Mouse (Mus musculus) olfactory bulb, adult 2 months (tissue): Measurements from ENCODE around the gene Tdpoz2. TPM values are rescaled to one million over a fixed set of nuclear protein-coding genes. Genes with fewer than 3 reads are reported as not detected.
"Not testable (repeated sequence)": the region's sequence is repeated elsewhere in the genome, so short reads cannot be mapped to it uniquely, and the experiment has no call there.

Experiments
- H3K27ac ChIP-seq: fragments of 200-500 bp; 2 replicates; pipeline ENCODE4 v1.5.1; 2012; ENCODE audit warnings: low read depth, low read length; ENCODE audit not compliant: insufficient read depth
- H3K4me1 ChIP-seq: fragments of 200-500 bp; 2 replicates; pipeline ENCODE4 v1.6.1; 2012; ENCODE audit warnings: low read length; ENCODE audit not compliant: control insufficient read depth, insufficient read depth
- H3K4me3 ChIP-seq: fragments of 200-500 bp; 2 replicates; pipeline ENCODE4 v1.5.1; 2012; ENCODE audit warnings: mild to moderate bottlenecking, low read depth, low read length, moderate library complexity; ENCODE audit not compliant: insufficient read depth
- CTCF ChIP-seq: fragments of 200-500 bp; IDR thresholded peaks from 2 replicates; pipeline ENCODE4 v1.5.1; 2012; ENCODE audit warnings: low read depth, mild to moderate bottlenecking, low read length, moderate library complexity; ENCODE audit not compliant: insufficient read depth
- POLR2A ChIP-seq: fragments of 200-500 bp; IDR thresholded peaks from 2 replicates; pipeline ENCODE4 v1.6.1; 2012; ENCODE audit warnings: mild to moderate bottlenecking, low read depth, low read length, moderate library complexity; ENCODE audit not compliant: insufficient read depth
- WGBS: fragments of 180-500 bp; shearing (Covaris S2); methylation state at CpG from one replicate; pipeline ENCODE4 v1.1.7; 2018; 5-methylcytosine and 5-hydroxymethylcytosine counted together
- polyA plus RNA-seq: library from polyadenylated mRNA; stranded (reverse); fragments of >200 nt; gene quantifications from 2 replicates; pipeline ENCODE4 v1.2.4, GENCODE M21; 2012; ENCODE audit warnings: low replicate concordance; ENCODE audit not compliant: missing spikeins, insufficient read depth, insufficient read length

Tdpoz2 gene
- polyA plus RNA-seq = not detected in 2 replicates

DNA sequence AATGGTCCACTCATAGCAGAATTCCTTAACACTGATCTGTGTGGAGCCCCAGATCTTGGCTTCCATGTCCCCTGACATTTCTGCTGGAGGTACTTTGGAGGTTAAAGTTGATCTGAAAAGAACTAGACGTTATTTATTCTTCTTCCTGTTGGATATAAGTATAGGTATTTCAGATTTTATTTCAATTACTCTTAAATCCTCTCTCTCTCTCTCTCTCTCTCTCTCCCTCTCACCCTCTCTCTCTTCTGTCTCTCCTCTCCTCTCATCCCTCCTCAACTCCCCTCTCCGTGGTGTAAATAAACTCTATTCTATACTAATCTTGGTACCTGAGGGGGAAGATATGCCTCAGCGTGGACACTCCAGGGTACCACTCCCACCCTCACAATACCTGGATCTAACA is at the start of gene Tdpoz2:
Gene Tdpoz2 (minus strand): TSS at position 101 of the 400 bp plus-strand sequence.
- WGBS = 85% methylated on average over 3 of the region's 3 CpGs
- H3K4me3 ChIP-seq = no peak within 1 kb of the TSS
- TF ChIP-seq CTCF (no peak), POLR2A (no peak)
- no peaks in the 10 kb centered on the region for H3K4me1 ChIP-seq
- no peak within 1 kb of the TSS for H3K27ac ChIP-seq

DNA sequence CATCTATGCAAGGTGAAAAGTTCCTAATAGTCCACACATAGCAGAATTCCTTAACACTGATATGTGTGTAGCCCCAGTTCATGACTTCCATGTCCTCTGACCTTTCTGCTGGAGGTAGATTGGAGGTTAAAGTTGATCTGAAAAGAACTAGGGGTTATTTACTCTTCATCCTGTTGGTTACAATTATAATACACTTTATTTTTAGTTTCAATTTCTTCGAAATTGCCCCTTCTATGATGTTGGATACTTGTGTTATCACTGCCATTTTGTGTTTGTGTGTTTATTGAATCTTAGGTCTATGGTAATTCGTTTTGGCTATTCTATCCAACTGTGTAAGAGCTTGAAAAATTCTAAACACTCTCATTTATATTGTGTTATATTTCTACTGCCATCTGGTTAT is 40.5 kb upstream of the Tdpoz2 start, which contains the start of gene Gm37596:
Gene Gm37596 (minus strand): TSS at position 101 of the 400 bp plus-strand sequence.
- WGBS = 79% methylated on average over 1 of the region's 2 CpGs
- H3K4me1 ChIP-seq, H3K4me3 ChIP-seq, H3K27ac ChIP-seq: not testable (repeated sequence)

DNA sequence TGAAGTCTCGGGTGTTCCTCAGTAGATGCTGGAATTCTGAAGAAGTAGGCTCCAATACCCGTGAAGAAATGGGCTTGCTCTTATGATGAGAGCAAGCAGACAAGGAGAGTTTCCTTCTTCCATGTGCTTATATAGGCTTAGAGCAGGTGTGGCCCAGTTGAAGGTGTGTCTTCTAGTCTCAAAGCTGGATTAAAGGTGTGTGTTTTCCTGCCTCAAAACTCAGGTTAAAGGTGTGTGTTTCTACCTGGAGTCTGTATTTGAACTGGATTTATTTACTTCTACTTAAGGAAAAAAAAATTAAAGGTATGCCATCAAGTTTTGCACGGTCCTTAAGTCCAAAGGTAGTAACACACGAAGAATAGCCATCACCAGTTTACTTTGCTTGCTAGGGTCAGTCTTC is 23.7 kb upstream of the Tdpoz2 start, which contains the start of gene Tdpoz1:
Gene Tdpoz1 (minus strand): TSS at position 101 of the 400 bp plus-strand sequence.
- WGBS = 86% methylated on average over 3 of the region's 4 CpGs
- H3K4me3 ChIP-seq, H3K4me1 ChIP-seq, H3K27ac ChIP-seq: not testable (repeated sequence)

DNA sequence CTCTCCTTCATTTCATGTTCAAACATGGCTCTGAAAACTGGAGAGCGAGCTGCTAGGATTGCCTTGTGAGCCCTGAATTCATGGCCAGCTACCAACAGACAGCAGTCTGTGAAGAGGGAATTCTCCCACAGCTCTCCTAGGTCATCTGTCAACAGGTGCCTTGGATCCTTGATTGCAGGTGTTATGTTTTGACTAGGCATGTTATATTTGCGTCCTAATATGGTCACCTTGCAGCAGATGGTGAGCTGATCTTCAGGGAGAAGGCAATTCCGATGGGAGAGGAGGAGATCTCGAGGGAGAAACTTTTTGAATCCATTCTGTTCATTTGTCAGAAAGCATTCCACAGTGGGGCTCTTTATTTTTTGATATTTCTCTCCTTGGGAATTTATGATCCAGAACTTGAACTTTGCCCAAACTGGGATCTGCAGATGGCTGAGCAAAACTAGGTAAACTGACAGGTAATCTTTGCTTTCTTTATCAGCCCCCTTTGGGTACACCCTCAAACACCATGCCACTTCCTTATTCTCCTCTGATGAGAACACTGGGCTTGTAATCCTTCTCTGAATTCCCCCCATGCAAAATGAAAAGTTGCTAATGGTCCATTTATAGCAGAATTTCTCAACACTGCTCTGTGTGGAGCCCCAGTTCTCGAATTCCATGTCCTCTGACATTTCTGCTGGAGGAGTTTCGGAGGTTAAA is 18.5 kb upstream of the Tdpoz2 start:
- 88% methylated on average over 5 of the region's 6 CpGs for WGBS
- not testable (repeated sequence) for H3K4me3 ChIP-seq, H3K4me1 ChIP-seq, H3K27ac ChIP-seq

DNA sequence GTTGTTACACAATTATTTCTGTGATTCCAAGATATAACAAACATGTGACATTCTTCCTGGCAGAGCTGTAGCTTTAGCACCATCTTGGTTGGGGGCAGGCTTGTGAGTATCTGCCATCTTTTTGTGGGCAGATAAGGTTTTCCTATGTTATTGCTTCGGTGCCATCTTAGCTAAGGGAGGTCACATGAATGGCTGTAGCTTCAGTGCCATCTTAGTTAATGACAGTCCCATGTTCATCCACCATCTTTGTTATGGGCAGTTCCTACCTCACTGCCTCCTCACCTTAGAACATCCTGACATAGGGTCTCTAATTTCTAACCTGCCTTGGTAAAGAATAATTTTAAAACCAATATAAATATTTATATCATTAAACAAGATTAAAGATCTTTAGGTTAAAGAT is 1.8 kb upstream of the Tdpoz2 start:
- Histone ChIP-seq H3K4me3 (no peak overlapping the region), H3K4me1 (no peaks in the 10 kb centered on the region), H3K27ac (no peak overlapping the region)
- TF ChIP-seq CTCF = no peak
- no peak for TF ChIP-seq POLR2A
- 80% methylated on average over 1 of the region's 1 CpGs for WGBS

DNA sequence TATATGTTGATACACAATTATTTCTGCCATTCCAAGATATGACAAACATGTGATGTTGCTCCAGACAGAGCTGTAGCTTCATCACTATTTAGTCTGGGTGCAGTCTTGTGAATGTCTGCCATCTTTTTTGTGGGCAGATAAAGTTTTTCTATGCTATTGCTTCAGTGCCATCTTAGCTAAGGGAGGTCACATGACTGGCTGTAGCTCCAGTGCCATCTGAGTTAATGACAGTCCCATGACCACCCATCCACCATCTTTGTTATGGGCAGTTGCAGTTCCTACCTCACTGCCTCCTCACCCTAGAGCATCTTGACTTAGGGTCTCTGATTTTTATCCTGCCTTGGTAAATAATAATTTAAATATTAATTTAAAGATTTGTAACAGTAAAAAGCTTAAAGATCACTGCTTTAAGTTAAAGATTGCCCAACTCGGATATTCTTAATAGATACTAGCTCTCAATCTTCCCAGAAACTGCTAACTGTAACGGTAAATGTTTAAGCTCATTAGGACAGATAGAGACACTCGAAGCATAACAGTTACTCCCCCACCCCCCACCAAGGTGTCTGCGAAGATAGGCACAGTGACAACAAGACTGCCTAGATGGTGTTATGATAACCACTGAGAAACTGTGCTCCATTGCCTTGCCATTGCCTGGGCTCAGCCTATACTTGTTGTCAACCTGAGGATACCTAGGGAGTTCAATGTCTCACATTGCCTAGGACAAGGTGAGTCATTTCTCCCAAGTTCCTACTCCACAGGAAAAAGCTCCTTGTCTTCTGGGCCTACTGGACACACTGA is 21.4 kb downstream of the Tdpoz2 start:
- H3K4me3 ChIP-seq, H3K4me1 ChIP-seq, H3K27ac ChIP-seq: not testable (repeated sequence)
- WGBS = 94% methylated on average over 4 of the region's 4 CpGs

DNA sequence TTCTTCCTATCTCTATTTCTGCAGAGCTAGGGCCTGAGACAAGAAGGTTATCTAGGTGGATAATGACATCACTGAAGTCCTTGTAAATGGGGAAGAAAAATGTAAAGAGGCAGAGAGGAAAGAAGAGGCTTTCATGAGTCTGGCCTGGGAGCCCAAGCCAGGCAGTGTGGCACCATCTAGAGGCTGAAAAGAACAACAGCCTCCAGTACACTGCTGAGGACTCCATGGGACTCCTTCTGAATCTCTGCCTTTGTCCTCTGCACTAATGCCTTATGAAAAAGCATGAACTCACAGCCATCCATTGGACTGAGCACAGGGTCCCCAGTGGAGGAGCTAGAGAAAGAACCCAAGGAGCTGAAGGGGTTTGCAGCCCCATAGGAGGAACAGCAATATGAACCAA is 43.5 kb downstream of the Tdpoz2 start:
- H3K4me1 ChIP-seq, H3K27ac ChIP-seq, H3K4me3 ChIP-seq: not testable (repeated sequence)

DNA sequence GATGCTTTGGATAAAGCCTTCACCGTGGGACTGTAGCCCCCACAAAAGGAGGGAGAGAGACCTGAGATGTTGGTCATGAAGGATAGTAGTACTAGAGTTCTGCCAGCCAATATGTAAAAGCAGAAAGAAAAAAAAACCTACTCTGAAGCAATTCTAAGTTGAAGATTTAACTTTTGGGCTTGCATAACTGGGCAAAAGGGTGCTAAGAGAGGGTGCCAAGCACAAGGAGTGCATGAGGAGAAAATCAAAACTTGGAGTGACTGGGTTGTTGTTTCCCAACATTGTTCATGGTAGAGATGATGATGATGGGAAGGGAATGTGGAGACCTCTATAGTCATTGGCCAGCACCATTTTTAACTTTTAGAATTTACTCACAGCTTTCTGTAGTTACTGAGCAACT is 50.6 kb downstream of the Tdpoz2 start:
- Histone ChIP-seq H3K27ac (no peak overlapping the region), H3K4me1 (peaks cover 4% of the 10 kb centered on the region; the same call in 1 of the 2 replicates), H3K4me3 (no peak overlapping the region)
- TF ChIP-seq CTCF (no peak), POLR2A (no peak)
- WGBS = 95% methylated on average over 1 of the region's 1 CpGs

Other genes starting within 250 kb of the Tdpoz2 start
- gene Tchh, start 210.4 kb downstream of the Tdpoz2 start, polyA plus RNA-seq = not detected in 2 replicates
- not detected in 2 replicates for gene Tchhl1, start 183.9 kb downstream of the Tdpoz2 start, polyA plus RNA-seq
- gene S100a11, start 132.2 kb downstream of the Tdpoz2 start, polyA plus RNA-seq = not detected in 2 replicates
- gene S100a10, start 97.6 kb downstream of the Tdpoz2 start, polyA plus RNA-seq = not detected in 2 replicates
- not detected in 2 replicates for gene Tdpoz1, start 23.6 kb upstream of the Tdpoz2 start, polyA plus RNA-seq
- gene Gm37596, start 40.4 kb upstream of the Tdpoz2 start, polyA plus RNA-seq = not detected in 2 replicates
- gene Gm5773, start 120.3 kb upstream of the Tdpoz2 start, polyA plus RNA-seq = not detected in 2 replicates
- gene Tdpoz4, start 143.7 kb upstream of the Tdpoz2 start, polyA plus RNA-seq = not detected in 2 replicates
- not detected in 2 replicates for gene Tdpoz3, start 173.3 kb upstream of the Tdpoz2 start, polyA plus RNA-seq